Mouse (Mus musculus) liver, postnatal 0 days (tissue): Measurements from ENCODE around the gene Tmco1. TPM values are rescaled to one million over a fixed set of nuclear protein-coding genes. Genes with fewer than 3 reads are reported as not detected.

Experiments used
- ATAC-seq: fragments of 200-750 bp; cut with Nextera tagmentation; 2 replicates; pipeline ENCODE4 v1.8.0; 2017; ENCODE audit warnings: mild to moderate bottlenecking, moderate library complexity
- DNase-seq: peaks from one replicate; pipeline ENCODE4 v3.0.0-alpha.2; 2016
- H3K27ac ChIP-seq: fragments of 300-500 bp; sonication (generic); 2 replicates; pipeline ENCODE4 v1.5.1; 2014; ENCODE audit warnings: antibody characterized with exemption, moderate library complexity, mild to moderate bottlenecking, low read depth
- H3K27me3 ChIP-seq: fragments of 300-500 bp; sonication (generic); 2 replicates; pipeline ENCODE4 v1.6.1; 2014; ENCODE audit warnings: low read length, control low read depth, mixed read lengths; ENCODE audit not compliant: insufficient read depth
- H3K36me3 ChIP-seq: fragments of 300-500 bp; sonication (generic); replicated peaks from 2 replicates; pipeline ENCODE4 v1.6.1; 2014; ENCODE audit warnings: mild to moderate bottlenecking, control low read depth, low read length, moderate library complexity, mixed read lengths; ENCODE audit not compliant: insufficient read depth
- H3K4me1 ChIP-seq: fragments of 300-500 bp; sonication (generic); 2 replicates; pipeline ENCODE4 v1.6.1; 2014; ENCODE audit warnings: antibody characterized with exemption, mild to moderate bottlenecking, control low read depth; ENCODE audit not compliant: insufficient read depth
- H3K4me2 ChIP-seq: fragments of 300-500 bp; sonication (generic); 2 replicates; pipeline ENCODE4 v1.6.1; 2014; ENCODE audit warnings: low read depth, mild to moderate bottlenecking, low read length, moderate library complexity, mixed read lengths
- H3K4me3 ChIP-seq: fragments of 300-500 bp; sonication (generic); 2 replicates; pipeline ENCODE4 v1.5.1; 2014; ENCODE audit warnings: low read depth, low read length
- H3K9ac ChIP-seq: fragments of 300-500 bp; sonication (generic); replicated peaks from 2 replicates; pipeline ENCODE4 v1.6.1; 2014; ENCODE audit warnings: mild to moderate bottlenecking, moderate library complexity
- H3K9me3 ChIP-seq: fragments of 300-500 bp; sonication (generic); 2 replicates; pipeline ENCODE4 v1.6.1; 2016; ENCODE audit warnings: mild to moderate bottlenecking, control low read depth, low read length, mixed read lengths
- CTCF ChIP-seq: sonication (generic); IDR thresholded peaks from 2 replicates; pipeline ENCODE4 v1.5.1; 2016; ENCODE audit warnings: antibody characterized with exemption, low read depth
- EP300 ChIP-seq: IDR thresholded peaks from 2 replicates; pipeline ENCODE4 v1.6.1; 2016; ENCODE audit warnings: antibody characterized with exemption, low read depth, mild to moderate bottlenecking
- WGBS: fragments of 180-500 bp; shearing (Covaris S2); extraction: QIAGEN DNeasy Blood & Tissue Kit; methylation state at CpG from one replicate; pipeline ENCODE4 v1.1.7; 2014; ENCODE audit not compliant: insufficient replicate concordance; 5-methylcytosine and 5-hydroxymethylcytosine counted together
- polyA plus RNA-seq: library from polyadenylated mRNA; unstranded; fragments of >200 nt; fragmentation: Nextera tagmentation; extraction: Ambion mirVana; gene quantifications from 2 replicates; pipeline ENCODE4 v1.2.1, GENCODE M21; 2015

Tmco1 gene
- polyA plus RNA-seq, 1 experiment from 2014 or later = 54.6 TPM

GRCm38 (mm10) chr1:167287156-167287555, 21.0 kb upstream of the Tmco1 start:
- 76% methylated on average over 5 of the region's 5 CpGs for WGBS
- no peak for ATAC-seq

GRCm38 (mm10) chr1:167288665-167289538, 19.3 kb upstream of the Tmco1 start:
- no peaks in the 10 kb centered on the region for H3K9me3 ChIP-seq
- peak overlapping the region; percentile 29 for H3K4me3 ChIP-seq
- peak overlapping the region; percentile 38 for H3K9ac ChIP-seq
- TF ChIP-seq CTCF (peak; percentile 55), EP300 (peak; percentile 49; the same call in 1 of the 2 replicates)
- WGBS = 25% methylated on average over 11 of the region's 11 CpGs
- DNase-seq (peak; percentile 72), ATAC-seq (peak; percentile 83)
- 0 out of 2 replicates have a peak, but pooled peaks cover 3% of the 10 kb centered on the region for H3K27me3 ChIP-seq
- H3K4me2 ChIP-seq = peak overlapping the region; percentile 52
- H3K4me1 ChIP-seq = peaks cover 28% of the 10 kb centered on the region
- no peaks in the 10 kb centered on the region for H3K36me3 ChIP-seq
- peak overlapping the region; percentile 89 for H3K27ac ChIP-seq

More at GRCm38 (mm10) chr1:167287156-167287555, 21.0 kb upstream of the Tmco1 start:
- no peak overlapping the region for H3K9ac ChIP-seq
- H3K4me1 ChIP-seq = peaks cover 40% of the 10 kb centered on the region
- no peak overlapping the region for H3K4me2 ChIP-seq
- 0 out of 2 replicates have a peak, but pooled peaks cover 3% of the 10 kb centered on the region for H3K27me3 ChIP-seq
- no peaks in the 10 kb centered on the region for H3K9me3 ChIP-seq
- no peak for TF ChIP-seq CTCF
- TF ChIP-seq EP300 = no peak
- no peaks in the 10 kb centered on the region for H3K36me3 ChIP-seq
- no peak for DNase-seq
- H3K27ac ChIP-seq = no peak overlapping the region
- H3K4me3 ChIP-seq = no peak overlapping the region

GRCm38 (mm10) chr1:167289567-167290262, 18.5 kb upstream of the Tmco1 start:
- Histone ChIP-seq H3K4me2 (0 out of 2 replicates have a peak overlapping the region, but pooled peaks have one; percentile 52), H3K4me1 (peaks cover 24% of the 10 kb centered on the region), H3K4me3 (no peak overlapping the region), H3K9ac (no peak overlapping the region), H3K9me3 (no peaks in the 10 kb centered on the region), H3K27me3 (0 out of 2 replicates have a peak, but pooled peaks cover 3% of the 10 kb centered on the region), H3K36me3 (no peaks in the 10 kb centered on the region), H3K27ac (peak overlapping the region; percentile 89; the same call in 1 of the 2 replicates)
- ATAC-seq = no peak
- 33% methylated on average over 11 of the region's 11 CpGs for WGBS
- no peak for DNase-seq
- no peak for TF ChIP-seq CTCF
- TF ChIP-seq EP300 = no peak

- Histone ChIP-seq H3K9me3 (no peaks in the 10 kb centered on the region), H3K4me2 (no peak overlapping the region), H3K36me3 (no peaks in the 10 kb centered on the region), H3K4me3 (no peak overlapping the region), H3K9ac (no peak overlapping the region), H3K27me3 (0 out of 2 replicates have a peak, but pooled peaks cover 3% of the 10 kb centered on the region), H3K27ac (no peak overlapping the region), H3K4me1 (peaks cover 21% of the 10 kb centered on the region)
- 38% methylated on average over 6 of the region's 6 CpGs for WGBS
- TF ChIP-seq EP300 (no peak), CTCF (no peak)
- no peak for ATAC-seq
- no peak for DNase-seq
Observed at GRCm38 (mm10) chr1:167290263-167290592, 17.9 kb upstream of the Tmco1 start.

GRCm38 (mm10) chr1:167291610-167292009, 16.6 kb upstream of the Tmco1 start:
- DNase-seq = no peak
- Histone ChIP-seq H3K9me3 (no peaks in the 10 kb centered on the region), H3K27ac (no peak overlapping the region), H3K4me1 (peaks cover 16% of the 10 kb centered on the region), H3K36me3 (no peaks in the 10 kb centered on the region), H3K27me3 (0 out of 2 replicates have a peak, but pooled peaks cover 3% of the 10 kb centered on the region), H3K4me2 (no peak overlapping the region), H3K4me3 (no peak overlapping the region), H3K9ac (no peak overlapping the region)
- ATAC-seq = no peak
- WGBS = 80% methylated on average over 8 of the region's 8 CpGs
- no peak for TF ChIP-seq CTCF
- no peak for TF ChIP-seq EP300

- no peak for ATAC-seq
- peaks cover 16% of the 10 kb centered on the region for H3K4me1 ChIP-seq
- H3K9me3 ChIP-seq = no peaks in the 10 kb centered on the region
- H3K27me3 ChIP-seq = 0 out of 2 replicates have a peak, but pooled peaks cover 3% of the 10 kb centered on the region
- no peak overlapping the region for H3K4me2 ChIP-seq
- no peaks in the 10 kb centered on the region for H3K36me3 ChIP-seq
- no peak for DNase-seq
- no peak overlapping the region for H3K9ac ChIP-seq
- H3K27ac ChIP-seq = no peak overlapping the region
- WGBS = 50% methylated on average over 11 of the region's 11 CpGs
- H3K4me3 ChIP-seq = no peak overlapping the region
- TF ChIP-seq CTCF = no peak
- TF ChIP-seq EP300 = no peak
Observed at GRCm38 (mm10) chr1:167292447-167292846, 15.7 kb upstream of the Tmco1 start.
